In the genomic region with DNA sequence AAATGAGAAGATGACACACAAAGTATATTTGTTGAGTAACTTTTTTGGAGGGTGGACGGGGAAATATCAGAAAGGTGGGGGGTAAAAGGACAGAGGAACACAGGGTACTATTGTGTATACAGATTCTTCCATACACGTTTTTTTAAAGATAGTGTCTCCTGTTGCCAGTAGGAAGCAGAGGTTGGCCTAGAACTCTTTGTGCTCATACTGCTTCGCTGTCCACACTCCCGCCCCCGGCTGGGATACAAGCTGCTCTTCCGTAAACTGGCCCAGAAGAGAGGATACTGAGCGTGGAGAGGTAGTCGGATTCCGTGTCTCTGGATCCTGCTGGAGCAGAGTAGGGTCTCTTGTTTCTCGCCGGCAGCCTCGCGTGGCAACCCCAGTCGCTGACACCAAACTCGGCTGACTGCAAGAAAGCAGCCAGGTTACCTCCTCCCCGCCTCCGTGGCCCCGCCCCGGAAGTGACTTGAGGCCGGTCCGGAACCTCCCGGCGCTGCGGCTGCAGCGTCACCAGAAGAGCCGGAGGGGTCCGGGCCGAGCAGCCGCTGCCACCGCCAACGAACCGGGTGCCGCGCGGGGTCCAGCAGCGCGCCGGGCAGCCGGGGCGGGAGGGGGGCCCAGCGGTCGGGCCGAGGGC, we compare ENCODE assay signal across 8 mouse cellular contexts. TPM values are rescaled to one million over a fixed set of nuclear protein-coding genes. Genes with fewer than 3 reads are reported as not detected.
A peak's percentile ranks its signal among the peaks of the same experiment; 100 is the strongest.
DNase-seq lines count a peak whose midpoint lies in the region; ATAC-seq and TF ChIP-seq lines count a peak whose summit lies in the region.

Gene Psme4 (plus strand): TSS at position 460 of the 637 bp plus-strand sequence.

- H3K9ac ChIP-seq in hindbrain, postnatal 0 days (replicated peaks; ENCODE audit: low read length) = peak within 1 kb of the TSS; percentile 98

- TF ChIP-seq CTCF in gastrocnemius, adult 2 months (IDR thresholded peaks at IDR 0.05) = no peak
- TF ChIP-seq CTCF in hindbrain, postnatal 0 days (IDR thresholded peaks at IDR 0.05; ENCODE audit: low read depth) = no peak
- TF ChIP-seq CTCF in left cerebral cortex, adult 2 months (IDR thresholded peaks at IDR 0.05) = no peak

- intact Hi-C loops in gastrocnemius, adult 2 months (cut with DNase I) = no loop called here
- intact Hi-C loops in left cerebral cortex, adult 2 months (cut with DNase I) = loop anchor here (2.0 kb wide), 1 partner anchor 95 kb away; no protein-coding TSS in a partner anchor

- H3K4me3 ChIP-seq in gastrocnemius, adult 2 months = peak within 1 kb of the TSS; percentile 90
- H3K4me3 ChIP-seq in hindbrain, postnatal 0 days (ENCODE audit: low read length) = peak within 1 kb of the TSS; percentile 100
- peak within 1 kb of the TSS; percentile 96 for H3K4me3 ChIP-seq in left cerebral cortex, adult 2 months

- peak; percentile 92 for DNase-seq in WW6 (ENCODE audit: low read depth, low spot score)
- DNase-seq in cerebellum, postnatal 4 days (ENCODE audit: low spot score in 2 of 2) = peak; percentile 90
- peak; percentile 99 for DNase-seq in gastrocnemius, adult 2 months
- peak; percentile 97 for DNase-seq in hindbrain, postnatal 0 days (ENCODE audit: low spot score)
- peak; percentile 92 to 93 for DNase-seq in left cerebral cortex, adult 2 months (ENCODE audit: extremely low spot score in 1 of 2, low spot score in 2 of 2)
- peak; percentile 92 to 94 for DNase-seq in right cerebral cortex, adult 2 months (ENCODE audit: low spot score in 2 of 2)
- peak; percentile 96 for DNase-seq in urinary bladder, postnatal 14 days (ENCODE audit: low spot score)

- H3K9me3 ChIP-seq in hindbrain, postnatal 0 days (ENCODE audit: low read length) = no peaks in the 10 kb centered on the region

- peak; percentile 99 for ATAC-seq in hindbrain, postnatal 0 days
- peak; percentile 94 for ATAC-seq in megakaryocyte, adult 5-6 weeks (ENCODE audit: poor library complexity, severe bottlenecking)

- peak within 1 kb of the TSS; percentile 98 for H3K27ac ChIP-seq in gastrocnemius, adult 2 months
- H3K27ac ChIP-seq in hindbrain, postnatal 0 days = peak within 1 kb of the TSS; percentile 96
- H3K27ac ChIP-seq in left cerebral cortex, adult 2 months = peak within 1 kb of the TSS; percentile 97

- no peaks in the 10 kb centered on the region for H3K36me3 ChIP-seq in hindbrain, postnatal 0 days (ENCODE audit: insufficient read depth, low read length)

- H3K27me3 ChIP-seq in hindbrain, postnatal 0 days (ENCODE audit: insufficient read depth, low read length) = no peaks in the 10 kb centered on the region

- WGBS in hindbrain, postnatal 0 days = under 1% methylated on average over 37 of the region's 43 CpGs

- H3K4me1 ChIP-seq in hindbrain, postnatal 0 days (ENCODE audit: insufficient read depth, low read length) = peaks cover 4% of the 10 kb centered on the region

- peak within 1 kb of the TSS; percentile 64 for H3K4me2 ChIP-seq in hindbrain, postnatal 0 days (ENCODE audit: low read depth, low read length)

RNA-seq across cellular contexts. Expression of gene Psme4, which starts in this region (rescaled TPM):
- 100 to 1,000 TPM; 145 to 206 TPM for total RNA-seq in gastrocnemius, adult 2 months (2021)
- total RNA-seq in hindbrain, postnatal 0 days (2014; rRNA removed) = 34.5 and 37.7 TPM in 2 replicates
- polyA plus RNA-seq in hindbrain, postnatal 0 days (2015; fragmentation: Nextera tagmentation; extraction: Ambion mirVana) = 10.2 and 11.1 TPM in 2 replicates
- 10 to 100 TPM; 49.9 to 54.1 TPM for total RNA-seq in left cerebral cortex, adult 2 months (2021)
- total RNA-seq in megakaryocyte, adult 5-6 weeks (2015) = 51.9 and 60.5 TPM in 2 replicates
- 52.5 and 54.8 TPM in 2 replicates for total RNA-seq in megakaryocyte, adult 5-6 weeks (2017)

Comparison
In these comparisons a context has a peak if more than half of its experiments do, and no peak if none do; other contexts are left out.
1. Peak in every context shown above with its lines: DNase-seq, ATAC-seq, H3K4me3 ChIP-seq and H3K27ac ChIP-seq.